Mouse (Mus musculus) small intestine, adult 2 months (tissue): ENCODE measurements around the gene Ppp4r1. TPM values are rescaled to one million over a fixed set of nuclear protein-coding genes. Genes with fewer than 3 reads are reported as not detected.
A peak's percentile ranks its signal among the peaks of the same experiment; 100 is the strongest.

ENCODE experiments used
- H3K27ac ChIP-seq: fragments of 200-500 bp; 2 replicates; pipeline ENCODE4 v1.5.1; 2012; ENCODE audit warnings: low read depth, low read length, control low read depth, inconsistent platforms; ENCODE audit not compliant: insufficient read depth
- H3K27me3 ChIP-seq: fragments of 200-500 bp; 2 replicates; pipeline ENCODE4 v1.6.1; 2012; ENCODE audit warnings: mild to moderate bottlenecking, moderate library complexity, low read length, inconsistent platforms; ENCODE audit not compliant: control insufficient read depth, insufficient read depth
- H3K36me3 ChIP-seq: fragments of 200-500 bp; 2 replicates; pipeline ENCODE4 v1.6.1; 2012; ENCODE audit warnings: mild to moderate bottlenecking, low read length, control low read depth, inconsistent platforms; ENCODE audit not compliant: control insufficient read depth, insufficient read depth
- H3K4me1 ChIP-seq: fragments of 200-500 bp; 2 replicates; pipeline ENCODE4 v1.6.1; 2012; ENCODE audit warnings: low read length, inconsistent platforms, mixed read lengths; ENCODE audit not compliant: control insufficient read depth, insufficient read depth, insufficient read length
- H3K4me3 ChIP-seq: fragments of 200-500 bp; 2 replicates; pipeline ENCODE4 v1.5.1; 2012; ENCODE audit warnings: low read depth, mild to moderate bottlenecking, control low read depth, inconsistent platforms, low read length, moderate library complexity
- CTCF ChIP-seq: fragments of 200-500 bp; IDR thresholded peaks from 2 replicates; pipeline ENCODE4 v1.5.1; 2012; ENCODE audit warnings: low read depth, mild to moderate bottlenecking, control low read depth, inconsistent platforms, low read length, moderate library complexity, mixed read lengths; ENCODE audit not compliant: insufficient replicate concordance, insufficient read length; ENCODE audit errors: extremely low read depth
- POLR2A ChIP-seq: fragments of 200-500 bp; IDR thresholded peaks from 2 replicates; pipeline ENCODE4 v1.6.1; 2012; ENCODE audit warnings: low read depth, mild to moderate bottlenecking, control low read depth, inconsistent platforms, low read length, moderate library complexity
- WGBS: fragments of 180-500 bp; shearing (Covaris S2); methylation state at CpG from one replicate; pipeline ENCODE4 v1.1.7; 2018; 5-methylcytosine and 5-hydroxymethylcytosine counted together
- polyA plus RNA-seq: library from polyadenylated mRNA; depleted of rRNA; stranded (reverse); fragments of >200 nt; gene quantifications from 2 replicates; pipeline ENCODE4 v1.2.3, GENCODE M21; 2012; rRNA removed

Ppp4r1 gene
- 26.2 and 57.7 TPM in 2 replicates for polyA plus RNA-seq

DNA sequence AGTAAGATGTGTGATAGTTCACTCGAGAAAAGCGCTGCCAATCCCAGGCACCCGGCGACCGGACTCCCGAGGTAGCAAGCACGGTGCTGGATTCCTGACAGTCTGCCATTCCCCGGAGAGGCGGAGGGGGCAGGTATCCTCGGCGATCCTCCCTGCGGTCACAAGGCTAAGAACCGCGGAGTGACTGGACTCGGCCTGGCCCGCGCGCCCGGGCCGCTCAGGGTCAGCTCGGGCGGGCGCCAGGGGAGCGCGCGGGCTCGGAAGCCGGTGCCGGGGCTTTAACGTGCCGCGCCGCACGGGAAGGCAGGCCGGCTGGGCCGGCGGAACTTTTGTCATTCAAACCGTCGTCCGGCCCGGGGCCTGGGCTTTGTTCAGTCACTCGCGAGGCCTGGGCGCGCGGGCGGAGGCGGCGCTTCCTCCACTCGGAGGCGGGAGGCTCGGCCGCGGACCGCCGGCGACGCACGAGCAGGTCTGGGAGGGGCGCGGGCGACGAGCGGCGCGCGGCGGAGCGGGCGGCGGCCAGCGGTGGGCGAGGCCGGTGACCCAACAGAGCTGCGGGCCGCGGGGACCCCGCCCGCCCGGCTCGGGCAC is at the start of gene Ppp4r1:
Gene Ppp4r1 (plus strand): TSS at position 23 of the 591 bp plus-strand sequence.
- Histone ChIP-seq H3K27ac (peak within 1 kb of the TSS; percentile 98), H3K4me3 (peak within 1 kb of the TSS; percentile 83)
- WGBS = 1% methylated on average over 81 of the region's 81 CpGs

DNA sequence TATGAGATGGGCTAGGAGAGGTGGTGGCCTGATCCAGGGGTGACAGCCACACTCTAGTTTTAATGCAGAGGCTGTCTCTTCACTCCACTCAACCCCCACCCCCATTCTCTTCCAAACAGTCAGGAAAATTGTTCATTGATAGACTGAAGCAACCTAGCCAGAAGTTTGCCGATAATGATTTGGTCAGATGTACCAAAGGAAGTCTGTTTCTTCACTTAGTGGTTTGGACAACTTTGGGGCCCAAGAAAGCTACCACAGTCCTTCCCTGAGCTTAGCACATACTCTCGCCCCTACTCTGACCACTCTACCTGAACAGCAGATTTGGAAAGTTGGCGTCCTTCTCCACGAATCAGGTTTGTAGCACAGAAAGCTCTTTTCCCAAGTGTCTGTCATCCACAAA is 49.7 kb upstream of the Ppp4r1 start:
- Histone ChIP-seq H3K4me1 (peaks cover 4% of the 10 kb centered on the region; the same call in 1 of the 2 replicates), H3K4me3 (no peak overlapping the region), H3K27ac (no peak overlapping the region), H3K36me3 (no peaks in the 10 kb centered on the region), H3K27me3 (no peaks in the 10 kb centered on the region)
- WGBS = 77% methylated on average over 4 of the region's 4 CpGs
- TF ChIP-seq CTCF = no peak
- no peak for TF ChIP-seq POLR2A

More for the DNA sequence above, at the start of gene Ppp4r1:
- TF ChIP-seq POLR2A (0 out of 2 replicates have a peak, but pooled peaks have one; percentile 27), CTCF (peak; percentile 24; the same call in 1 of the 2 replicates)
- H3K36me3 ChIP-seq = peaks cover 5% of the 10 kb centered on the region
- H3K27me3 ChIP-seq = no peaks in the 10 kb centered on the region
- H3K4me1 ChIP-seq = peaks cover 9% of the 10 kb centered on the region; the same call in 1 of the 2 replicates

DNA sequence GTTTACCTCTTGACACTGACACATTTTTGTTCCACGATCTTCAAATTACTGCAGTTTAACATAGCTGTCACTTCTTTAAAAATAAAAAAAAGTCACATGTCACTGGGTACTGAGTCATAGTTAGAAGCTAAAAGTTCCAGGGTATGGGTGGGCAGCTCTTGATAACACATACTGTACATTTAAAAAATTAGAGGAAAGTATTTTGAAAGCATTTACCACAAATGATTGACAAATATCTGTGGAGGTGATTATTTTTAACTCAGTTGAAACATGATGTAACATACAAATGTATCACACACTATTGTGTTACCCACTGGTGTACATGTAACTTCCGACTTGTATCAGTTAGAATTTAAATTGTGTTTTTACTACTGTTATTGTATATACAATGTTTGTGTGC is 47.3 kb upstream of the Ppp4r1 start:
- Histone ChIP-seq H3K4me3 (no peak overlapping the region), H3K4me1 (peaks cover 4% of the 10 kb centered on the region; the same call in 1 of the 2 replicates), H3K36me3 (no peaks in the 10 kb centered on the region), H3K27ac (no peak overlapping the region), H3K27me3 (no peaks in the 10 kb centered on the region)
- 86% methylated on average over 2 of the region's 2 CpGs for WGBS
- no peak for TF ChIP-seq CTCF
- TF ChIP-seq POLR2A = no peak

DNA sequence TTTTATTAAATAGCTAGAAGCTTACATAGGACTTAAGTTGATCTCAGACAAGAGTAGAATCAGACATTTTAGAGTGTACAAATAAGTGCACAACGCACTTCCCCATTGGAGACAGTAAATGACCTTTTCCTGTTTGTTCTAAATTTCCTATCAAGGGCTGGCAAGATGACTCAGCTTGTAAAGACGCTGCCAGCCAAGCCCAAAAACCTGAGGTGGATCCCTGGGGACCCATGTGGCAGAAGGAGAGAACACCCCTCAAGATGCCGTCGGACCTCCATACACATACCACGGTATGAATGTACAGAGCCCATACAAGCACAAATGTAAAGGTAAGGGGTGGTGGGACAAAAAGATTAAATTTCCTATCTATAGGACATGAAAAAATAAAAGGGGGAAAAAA is 45.2 kb upstream of the Ppp4r1 start:
- no peaks in the 10 kb centered on the region for H3K36me3 ChIP-seq
- WGBS = 71% methylated on average over 5 of the region's 5 CpGs
- no peak overlapping the region for H3K27ac ChIP-seq
- no peaks in the 10 kb centered on the region for H3K4me1 ChIP-seq
- TF ChIP-seq CTCF (no peak), POLR2A (no peak)
- H3K4me3 ChIP-seq = no peak overlapping the region
- H3K27me3 ChIP-seq = no peaks in the 10 kb centered on the region

DNA sequence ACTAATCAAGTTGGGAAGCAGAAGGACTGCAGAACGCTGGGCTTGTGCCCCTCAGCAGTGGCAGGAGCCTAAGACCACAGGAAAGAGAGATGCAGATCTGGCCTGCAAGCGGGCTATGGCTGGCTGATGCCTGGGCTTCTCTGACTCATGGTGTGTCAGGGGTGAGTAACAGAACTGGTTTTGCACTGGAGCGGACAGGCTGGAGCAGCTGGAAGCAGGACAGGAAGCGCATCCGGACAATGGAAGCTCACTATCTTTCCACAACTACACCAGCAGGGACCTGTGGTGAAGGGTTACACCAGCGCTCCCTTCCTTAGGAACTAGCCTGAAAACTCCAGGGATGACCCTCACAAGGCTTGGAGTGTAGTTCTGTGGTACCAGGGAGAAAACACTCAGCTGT is 44.8 kb upstream of the Ppp4r1 start:
- 77% methylated on average over 6 of the region's 6 CpGs for WGBS
- Histone ChIP-seq H3K4me3 (no peak overlapping the region), H3K27me3 (no peaks in the 10 kb centered on the region), H3K27ac (no peak overlapping the region), H3K4me1 (no peaks in the 10 kb centered on the region), H3K36me3 (no peaks in the 10 kb centered on the region)
- TF ChIP-seq CTCF = no peak
- TF ChIP-seq POLR2A = no peak

DNA sequence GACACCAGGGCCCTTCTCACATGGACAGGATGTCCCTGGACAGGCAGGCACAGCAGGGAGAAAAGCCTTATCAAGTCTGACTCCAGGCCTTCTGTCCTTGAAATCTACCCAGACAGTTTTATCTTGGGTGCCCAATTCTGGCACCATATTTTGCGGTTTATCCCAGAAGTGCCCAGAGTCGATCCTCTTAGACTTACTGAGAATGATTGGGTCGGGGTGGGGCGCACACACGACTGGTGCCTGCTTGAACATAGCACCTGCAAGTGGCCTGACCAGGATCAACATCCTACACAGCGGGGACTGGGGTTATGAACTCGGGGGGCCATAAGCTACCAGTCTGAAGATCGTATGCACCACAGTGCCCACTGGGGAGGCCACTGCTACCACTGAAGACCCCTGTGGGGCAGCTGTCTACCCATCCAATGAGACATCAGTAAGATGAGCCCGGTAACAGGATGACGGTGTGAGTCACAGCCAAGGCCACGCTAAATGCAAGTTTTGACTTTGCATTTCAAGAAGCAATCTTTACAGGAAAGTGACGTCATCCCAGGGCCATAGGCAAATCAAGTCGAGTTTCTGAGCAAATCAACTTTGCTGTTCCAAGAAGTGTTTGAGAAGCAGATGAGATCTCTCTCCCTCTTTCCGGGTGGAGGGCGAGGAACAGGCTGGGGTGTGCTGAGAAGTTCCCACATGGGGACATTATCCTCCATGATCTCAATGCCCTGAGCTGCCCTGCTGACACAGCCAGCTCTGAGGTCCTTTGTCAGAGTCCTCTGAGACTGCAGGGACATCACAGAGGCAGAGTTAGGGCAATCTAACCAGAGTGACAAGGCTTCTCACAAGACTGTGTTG is 42.3 kb upstream of the Ppp4r1 start:
- 77% methylated on average over 15 of the region's 15 CpGs for WGBS
- TF ChIP-seq CTCF = no peak
- no peak for TF ChIP-seq POLR2A
- Histone ChIP-seq H3K36me3 (no peaks in the 10 kb centered on the region), H3K4me3 (no peak overlapping the region), H3K27ac (no peak overlapping the region), H3K4me1 (no peaks in the 10 kb centered on the region), H3K27me3 (no peaks in the 10 kb centered on the region)

DNA sequence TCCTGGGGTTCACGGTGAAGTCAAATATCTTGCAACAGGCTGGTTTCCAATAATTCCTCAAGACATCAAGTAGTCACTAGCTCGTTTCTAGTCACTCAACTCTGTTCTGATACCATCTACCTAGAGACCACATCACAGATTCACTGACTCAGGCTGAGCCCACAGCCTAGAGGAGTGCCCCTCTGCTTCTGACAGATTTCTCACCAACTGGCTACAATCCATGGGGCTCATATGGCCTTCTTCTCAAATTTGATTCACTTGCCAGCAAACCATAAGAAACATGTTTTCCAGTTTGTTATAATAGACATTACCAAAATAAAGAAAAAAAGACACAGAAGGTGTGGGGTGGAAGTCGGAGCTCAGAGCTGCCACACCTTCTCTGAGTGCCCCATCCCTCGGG is 40.8 kb upstream of the Ppp4r1 start:
- H3K36me3 ChIP-seq = no peaks in the 10 kb centered on the region
- WGBS = 81% methylated on average over 4 of the region's 4 CpGs
- H3K27me3 ChIP-seq = no peaks in the 10 kb centered on the region
- no peak overlapping the region for H3K27ac ChIP-seq
- TF ChIP-seq POLR2A (no peak), CTCF (no peak)
- no peaks in the 10 kb centered on the region for H3K4me1 ChIP-seq
- H3K4me3 ChIP-seq = no peak overlapping the region
